Mouse (Mus musculus) heart, postnatal 0 days (tissue): ENCODE data around the gene Rgs12. TPM values are rescaled to one million over a fixed set of nuclear protein-coding genes. Genes with fewer than 3 reads are reported as not detected.
A peak's percentile ranks its signal among the peaks of the same experiment; 100 is the strongest.

Source experiments
- ATAC-seq: fragments of 200-750 bp; cut with Nextera tagmentation; 2 replicates; pipeline ENCODE4 v1.8.0; 2017; ENCODE audit warnings: low read depth, moderate number of reproducible peaks, moderate library complexity; ENCODE audit not compliant: insufficient read depth
- DNase-seq: peaks from one replicate; pipeline ENCODE4 v3.0.0-alpha.2; 2016; ENCODE audit warnings: low spot score
- H3K27ac ChIP-seq: fragments of 300-500 bp; sonication (generic); 2 replicates; pipeline ENCODE4 v1.5.1; 2014; ENCODE audit warnings: low read depth, mild to moderate bottlenecking
- H3K27me3 ChIP-seq: fragments of 300-500 bp; sonication (generic); 2 replicates; pipeline ENCODE4 v1.6.1; 2014; ENCODE audit warnings: low read length, mixed read lengths; ENCODE audit not compliant: control insufficient read depth, insufficient read depth
- H3K36me3 ChIP-seq: fragments of 300-500 bp; sonication (generic); replicated peaks from 2 replicates; pipeline ENCODE4 v1.6.1; 2014; ENCODE audit warnings: low read length, mixed read lengths; ENCODE audit not compliant: control insufficient read depth, insufficient read depth
- H3K4me1 ChIP-seq: fragments of 300-500 bp; sonication (generic); 2 replicates; pipeline ENCODE4 v1.6.1; 2014; ENCODE audit warnings: antibody characterized with exemption; ENCODE audit not compliant: control insufficient read depth, insufficient read depth
- H3K4me2 ChIP-seq: fragments of 300-500 bp; sonication (generic); 2 replicates; pipeline ENCODE4 v1.6.1; 2014; ENCODE audit warnings: low read depth, mild to moderate bottlenecking, low read length, moderate library complexity
- H3K4me3 ChIP-seq: fragments of 300-500 bp; sonication (generic); 2 replicates; pipeline ENCODE4 v1.5.1; 2014; ENCODE audit warnings: low read depth, low read length
- H3K9ac ChIP-seq: fragments of 300-500 bp; sonication (generic); replicated peaks from 2 replicates; pipeline ENCODE4 v1.6.1; 2014; ENCODE audit warnings: low read depth, low read length, mixed read lengths
- H3K9me3 ChIP-seq: fragments of 300-500 bp; sonication (generic); replicated peaks from 2 replicates; pipeline ENCODE4 v1.6.1; 2016; ENCODE audit warnings: low read length; ENCODE audit not compliant: control insufficient read depth
- CTCF ChIP-seq: IDR thresholded peaks from 2 replicates; pipeline ENCODE4 v1.5.1; 2016; ENCODE audit warnings: antibody characterized with exemption, control low read depth, low read depth
- EP300 ChIP-seq: IDR thresholded peaks from 2 replicates; pipeline ENCODE4 v1.6.1; 2016; ENCODE audit warnings: antibody characterized with exemption, low read depth
- WGBS: fragments of 180-500 bp; shearing (Covaris S2); extraction: QIAGEN DNeasy Blood & Tissue Kit; methylation state at CpG from one replicate; pipeline ENCODE4 v1.1.7; 2014; 5-methylcytosine and 5-hydroxymethylcytosine counted together
- polyA plus RNA-seq: library from polyadenylated mRNA; unstranded; fragments of >200 nt; fragmentation: Nextera tagmentation; extraction: Ambion mirVana; gene quantifications from 2 replicates; pipeline ENCODE4 v1.2.1, GENCODE M21; 2015
- total RNA-seq: library from RNA; depleted of rRNA; stranded (reverse); fragments of >200 nt; gene quantifications from 2 replicates; pipeline ENCODE4 v1.2.3, GENCODE M21; 2014; ENCODE audit warnings: low replicate concordance

Gene Rgs12
- total and polyA plus RNA-seq, 2 experiments from 2014 or later = 29.2 to 77.3 TPM

DNA sequence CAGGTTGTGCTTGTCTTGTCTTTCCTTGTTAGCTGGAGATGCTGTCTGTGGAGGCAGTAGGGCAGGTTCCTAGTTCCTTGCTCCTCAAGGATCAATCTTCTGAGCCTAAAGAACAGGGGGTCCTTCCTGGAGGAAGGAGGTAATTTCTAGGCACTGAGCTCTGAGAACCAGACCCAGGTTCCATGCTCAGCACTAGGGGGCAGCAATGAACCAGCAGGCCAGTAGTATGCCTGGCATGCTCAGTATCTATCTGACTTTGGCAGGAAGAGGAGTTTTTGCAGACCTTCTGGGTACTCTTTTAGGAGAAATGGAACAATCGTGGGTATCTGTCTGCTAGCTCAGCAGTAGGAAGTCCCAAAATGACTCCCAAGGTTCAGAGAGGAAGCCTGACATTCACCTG lies 33.4 kb upstream of the Rgs12 start:
- Histone ChIP-seq H3K4me3 (no peak overlapping the region), H3K27me3 (no peaks in the 10 kb centered on the region), H3K4me2 (no peak overlapping the region), H3K27ac (0 out of 2 replicates have a peak overlapping the region, but pooled peaks have one; percentile 4), H3K9ac (no peak overlapping the region), H3K36me3 (0 out of 2 replicates have a peak, but pooled peaks cover 6% of the 10 kb centered on the region), H3K4me1 (peaks cover 7% of the 10 kb centered on the region; the same call in 1 of the 2 replicates), H3K9me3 (no peaks in the 10 kb centered on the region)
- peak; percentile 81 for ATAC-seq
- TF ChIP-seq CTCF = peak; percentile 97
- TF ChIP-seq EP300 = peak; percentile 38; the same call in 1 of the 2 replicates
- DNase-seq = peak; percentile 84
- 0% methylated on average over 1 of the region's 1 CpGs for WGBS

DNA sequence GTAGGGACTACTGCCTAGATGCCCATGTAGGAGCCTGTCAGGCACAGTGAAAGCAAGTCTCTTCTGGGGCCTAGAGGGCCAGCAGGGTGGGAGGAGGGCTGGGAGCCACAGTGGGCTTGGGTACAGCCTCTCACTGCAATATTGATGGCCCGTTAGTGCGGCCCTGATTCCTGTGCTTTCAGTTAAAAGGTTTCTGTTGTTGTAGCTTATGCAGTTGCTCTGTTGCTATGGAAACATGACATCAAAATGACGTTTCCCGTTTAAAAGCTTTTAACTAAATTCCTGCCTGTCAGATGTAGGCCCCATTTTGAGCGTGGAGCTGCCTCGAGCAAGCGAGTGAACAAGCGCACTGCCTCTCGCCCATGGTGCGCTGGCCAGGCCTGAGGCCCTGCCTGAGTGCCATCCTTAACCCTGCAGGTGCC lies 32.0 kb upstream of the Rgs12 start:
- H3K4me1 ChIP-seq = peaks cover 7% of the 10 kb centered on the region; the same call in 1 of the 2 replicates
- 79% methylated on average over 10 of the region's 10 CpGs for WGBS
- H3K4me3 ChIP-seq = no peak overlapping the region
- ATAC-seq = no peak
- H3K9ac ChIP-seq = no peak overlapping the region
- H3K36me3 ChIP-seq = no peaks in the 10 kb centered on the region
- no peaks in the 10 kb centered on the region for H3K9me3 ChIP-seq
- H3K27ac ChIP-seq = no peak overlapping the region
- DNase-seq = no peak
- H3K27me3 ChIP-seq = no peaks in the 10 kb centered on the region
- no peak for TF ChIP-seq EP300
- TF ChIP-seq CTCF = no peak
- no peak overlapping the region for H3K4me2 ChIP-seq

GRCm38 (mm10) chr5:34918785-34919184 lies 30.5 kb upstream of the Rgs12 start:
- no peaks in the 10 kb centered on the region for H3K27me3 ChIP-seq
- WGBS = 71% methylated on average over 3 of the region's 3 CpGs
- no peak overlapping the region for H3K4me3 ChIP-seq
- DNase-seq (no peak), ATAC-seq (no peak)
- no peak overlapping the region for H3K4me2 ChIP-seq
- no peak overlapping the region for H3K27ac ChIP-seq
- peaks cover 6% of the 10 kb centered on the region; the same call in 1 of the 2 replicates for H3K36me3 ChIP-seq
- no peak overlapping the region for H3K9ac ChIP-seq
- TF ChIP-seq EP300 (no peak), CTCF (no peak)
- no peaks in the 10 kb centered on the region for H3K9me3 ChIP-seq
- peaks cover 7% of the 10 kb centered on the region; the same call in 1 of the 2 replicates for H3K4me1 ChIP-seq

- DNase-seq (no peak), ATAC-seq (no peak)
- peaks cover 12% of the 10 kb centered on the region; the same call in 1 of the 2 replicates for H3K36me3 ChIP-seq
- no peak overlapping the region for H3K27ac ChIP-seq
- H3K9ac ChIP-seq = no peak overlapping the region
- no peak overlapping the region for H3K4me3 ChIP-seq
- no peaks in the 10 kb centered on the region for H3K9me3 ChIP-seq
- no peaks in the 10 kb centered on the region for H3K27me3 ChIP-seq
- 74% methylated on average over 6 of the region's 6 CpGs for WGBS
- H3K4me1 ChIP-seq = no peaks in the 10 kb centered on the region
- no peak overlapping the region for H3K4me2 ChIP-seq
- no peak for TF ChIP-seq CTCF
- TF ChIP-seq EP300 = no peak
Observed at GRCm38 (mm10) chr5:34922531-34922930, 26.7 kb upstream of the Rgs12 start.

DNA sequence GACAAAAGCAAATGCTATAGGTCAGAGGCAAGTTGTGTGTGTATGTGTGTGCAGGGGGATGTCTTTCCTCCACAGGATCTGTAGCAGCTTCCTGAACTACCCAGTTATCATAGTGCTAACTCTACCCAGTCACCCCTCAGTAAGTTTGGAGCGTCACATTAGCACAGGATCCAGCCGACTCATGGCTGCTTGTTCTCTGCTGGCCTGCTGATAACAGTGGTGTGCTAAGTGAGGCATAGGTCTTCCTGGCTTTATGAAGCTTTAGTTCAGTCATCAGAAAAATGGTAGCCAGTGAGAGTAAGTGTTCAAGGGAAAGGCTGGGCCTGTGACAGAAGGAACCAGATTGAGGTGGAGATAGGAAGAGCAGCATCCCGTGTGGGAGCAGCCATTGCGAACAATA lies 25.3 kb upstream of the Rgs12 start:
- H3K36me3 ChIP-seq = peaks cover 12% of the 10 kb centered on the region; the same call in 1 of the 2 replicates
- H3K4me1 ChIP-seq = no peaks in the 10 kb centered on the region
- no peak overlapping the region for H3K27ac ChIP-seq
- H3K27me3 ChIP-seq = no peaks in the 10 kb centered on the region
- WGBS = 71% methylated on average over 4 of the region's 4 CpGs
- ATAC-seq = no peak
- no peaks in the 10 kb centered on the region for H3K9me3 ChIP-seq
- no peak overlapping the region for H3K4me3 ChIP-seq
- TF ChIP-seq CTCF (no peak), EP300 (no peak)
- DNase-seq = no peak
- no peak overlapping the region for H3K9ac ChIP-seq
- H3K4me2 ChIP-seq = no peak overlapping the region

- Histone ChIP-seq H3K4me1 (no peaks in the 10 kb centered on the region), H3K4me2 (no peak overlapping the region), H3K9ac (no peak overlapping the region), H3K4me3 (no peak overlapping the region), H3K27me3 (no peaks in the 10 kb centered on the region), H3K36me3 (peaks cover 12% of the 10 kb centered on the region; the same call in 1 of the 2 replicates), H3K9me3 (no peaks in the 10 kb centered on the region), H3K27ac (no peak overlapping the region)
- no peak for DNase-seq
- no peak for ATAC-seq
- no peak for TF ChIP-seq CTCF
- TF ChIP-seq EP300 = no peak
- WGBS = 65% methylated on average over 7 of the region's 7 CpGs
Observed at GRCm38 (mm10) chr5:34924519-34924918, 24.7 kb upstream of the Rgs12 start.
